Mouse (Mus musculus) heart, postnatal 36 days (tissue): ENCODE measurements around the gene Pak3. TPM values are rescaled to one million over a fixed set of nuclear protein-coding genes. Genes with fewer than 3 reads are reported as not detected.
"Not testable (repeated sequence)": the region's sequence is repeated elsewhere in the genome, so short reads cannot be mapped to it uniquely, and the experiment has no call there.

ENCODE experiments used
- DNase-seq, 2 experiments: peaks; one replicate each; pipeline ENCODE4 v3.0.0; 2021 to 2022
- intact Hi-C: fragments of 180-260 bp; cut with DNase I; formaldehyde crosslinking; loops from one replicate; pipeline ENCODE4 v1.15.1; 2025
- total RNA-seq, 2 experiments: library from RNA; stranded (reverse); gene quantifications; 2 replicates each; pipeline ENCODE4 v1.2.3; 2021

The Pak3 gene
- under 1 TPM; 0.33 to 0.79 TPM for total RNA-seq

DNA sequence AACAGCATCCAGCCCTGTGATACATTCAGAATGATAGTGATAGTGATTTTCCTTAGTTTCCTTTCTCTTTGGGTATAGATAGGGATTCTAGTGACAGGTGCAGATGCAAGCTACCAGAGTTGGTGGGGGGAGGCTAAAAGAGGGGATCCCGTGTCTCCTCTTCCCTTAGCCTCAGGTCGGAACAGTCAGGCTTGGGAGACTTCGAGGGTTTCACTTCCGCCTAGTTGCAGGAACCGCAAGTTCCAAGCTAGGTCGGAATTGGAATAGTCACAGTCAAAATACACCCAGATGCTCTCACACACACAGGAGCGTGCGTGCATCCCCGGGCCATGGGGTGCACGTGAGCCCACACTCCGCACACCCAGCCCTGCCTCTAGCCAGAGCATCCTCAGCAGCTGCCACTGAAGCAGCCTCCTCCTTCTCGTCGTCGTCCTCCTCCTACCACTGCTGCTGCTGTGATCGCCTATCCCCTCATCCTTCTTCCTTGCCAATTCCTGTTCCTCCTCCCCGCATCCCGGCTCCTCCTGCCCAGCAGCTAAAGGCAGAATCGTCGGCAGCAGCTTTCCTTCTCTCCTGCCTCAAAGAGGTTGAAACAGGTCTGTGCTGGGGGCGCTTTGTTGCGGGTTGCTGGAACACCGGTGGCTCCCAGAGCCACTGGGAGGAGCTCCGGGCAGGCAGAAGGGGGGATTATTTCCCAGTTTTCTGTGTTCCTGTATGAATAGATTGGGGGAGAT lies at the start of gene Pak3:
Gene Pak3 (plus strand): TSS at position 424 of the 734 bp plus-strand sequence.
- intact Hi-C loops: no loop called here
- DNase-seq: no peak

- intact Hi-C loops: no loop called here
- peak; percentile 99 to 100 for DNase-seq
Measured at GRCm38 (mm10) chrX:143482866-143483265, 35.5 kb upstream of the Pak3 start.

DNA sequence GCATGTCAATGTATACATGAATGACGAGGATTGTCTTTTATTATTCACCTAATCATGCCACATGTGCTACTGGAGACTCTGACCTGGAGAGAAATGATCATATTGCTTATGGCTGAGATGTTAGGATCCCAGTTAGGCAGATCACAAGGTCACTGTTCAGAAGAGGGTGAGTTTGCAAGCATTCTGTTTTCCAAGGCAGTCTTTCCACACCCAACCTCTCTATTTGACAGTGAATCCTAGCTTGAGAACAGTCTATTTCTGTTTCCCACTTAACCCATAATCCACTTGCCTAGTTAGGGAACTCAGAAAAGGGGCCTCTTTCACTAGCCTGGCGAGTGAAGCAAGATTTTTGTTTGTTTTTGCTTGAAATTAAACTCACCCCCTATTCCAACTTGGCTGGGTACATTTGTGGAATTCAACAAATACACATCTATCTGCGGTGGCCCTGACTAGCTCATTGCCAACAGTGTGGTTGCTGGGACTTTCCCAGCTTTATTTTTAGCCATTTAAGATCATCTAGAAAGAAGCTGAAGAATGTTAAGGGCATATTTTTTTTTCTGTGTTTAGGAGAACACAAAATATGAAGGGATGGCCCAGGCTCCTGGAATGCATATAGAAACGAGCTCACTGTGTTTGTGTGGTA lies 17.2 kb upstream of the Pak3 start:
- no peak for DNase-seq
- intact Hi-C loops: no loop called here

DNA sequence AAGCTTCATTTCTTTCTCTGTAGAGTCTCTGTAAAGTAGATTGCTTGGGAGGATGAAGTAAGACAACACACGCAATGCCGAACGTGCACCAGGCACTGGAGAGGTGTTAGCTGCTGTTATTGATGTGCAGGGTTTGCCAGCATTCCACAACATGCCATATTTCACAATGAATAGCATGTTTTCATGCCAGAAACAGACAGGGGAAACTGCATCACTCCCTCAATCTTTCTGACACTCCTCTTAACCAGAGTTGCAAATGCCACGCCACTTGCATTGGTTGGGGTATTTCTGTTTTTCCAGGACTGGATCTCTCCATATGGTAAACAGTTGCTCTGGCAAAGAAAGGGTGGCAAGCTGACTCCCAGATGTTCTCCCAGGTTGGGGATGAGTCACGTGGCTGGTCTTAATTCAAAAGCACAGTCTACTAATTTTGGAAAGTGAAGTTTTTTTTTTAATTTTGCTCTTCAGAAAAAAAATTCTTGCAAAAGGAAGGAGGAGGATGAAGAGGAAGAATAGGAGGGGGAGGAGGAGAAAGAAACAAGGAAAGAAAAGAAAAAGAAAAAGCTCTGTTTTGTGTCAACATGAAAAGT lies 16.5 kb upstream of the Pak3 start:
- intact Hi-C loops: no loop called here
- no peak for DNase-seq

- intact Hi-C loops: no loop called here
- DNase-seq: no peak
Measured at GRCm38 (mm10) chrX:143518917-143519316, 526 bp downstream of the Pak3 start.

GRCm38 (mm10) chrX:143519454-143519853 lies 1.1 kb downstream of the Pak3 start:
- intact Hi-C loops, DNase-seq: not testable (repeated sequence)

DNA sequence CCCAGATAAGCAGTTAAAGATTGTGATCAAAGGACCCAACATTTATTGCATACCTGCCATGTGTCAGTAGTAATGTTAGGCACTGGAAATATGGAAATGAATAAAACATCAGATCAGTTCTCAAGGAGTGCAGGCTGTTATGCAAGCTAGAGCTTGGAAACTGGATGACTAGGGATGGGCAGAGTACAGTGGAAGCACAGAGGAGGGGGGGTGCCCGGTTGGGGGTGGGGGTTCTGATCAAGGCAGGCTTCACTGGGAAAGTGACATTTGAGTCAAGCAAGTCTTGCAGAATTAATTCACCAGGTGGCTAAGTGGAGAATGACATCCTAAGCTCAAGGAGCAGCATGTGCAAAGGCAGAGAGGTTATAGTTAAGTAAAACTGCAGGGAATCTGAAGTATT lies 1.8 kb downstream of the Pak3 start:
- DNase-seq: no peak
- intact Hi-C loops: no loop called here

DNA sequence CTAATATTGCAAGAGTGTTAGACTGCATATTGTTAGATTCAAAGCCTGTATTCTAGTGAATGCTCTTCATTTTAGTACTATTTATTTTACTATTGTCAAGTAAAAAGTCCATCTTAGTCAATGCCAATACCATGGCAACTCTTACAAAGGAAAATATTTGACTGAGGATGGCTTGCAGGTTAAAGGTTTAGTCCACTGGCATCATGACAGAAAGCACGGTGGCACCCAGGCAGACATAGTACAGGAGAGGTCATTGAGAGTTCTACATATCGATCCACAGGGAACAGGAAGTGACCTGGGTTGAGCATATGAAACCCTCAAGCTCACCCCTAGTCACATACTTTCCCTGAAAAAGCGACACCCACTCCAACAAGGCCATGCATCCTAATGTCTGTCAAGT lies 13.9 kb downstream of the Pak3 start:
- no peak for DNase-seq
- intact Hi-C loops: no loop called here

DNA sequence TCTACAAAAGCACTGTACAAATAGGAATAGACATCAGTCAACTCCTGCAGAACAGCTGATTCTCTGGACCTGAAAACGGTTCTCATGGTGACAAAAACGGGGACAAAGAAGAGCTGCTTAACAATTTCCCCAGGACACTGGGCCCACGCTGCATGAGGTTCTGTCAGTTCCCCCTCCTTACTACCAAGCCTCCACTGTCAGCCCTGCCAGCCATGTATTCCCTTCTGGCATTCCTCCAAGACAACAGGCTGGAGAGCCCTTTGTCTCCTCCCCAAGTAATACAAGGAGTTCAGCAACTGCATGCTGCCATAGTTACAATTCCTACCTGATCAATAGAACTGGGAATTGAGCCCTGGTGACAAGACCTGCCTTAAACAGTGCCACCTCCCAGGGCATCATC lies 15.2 kb downstream of the Pak3 start:
- intact Hi-C loops: no loop called here
- DNase-seq: no peak

DNA sequence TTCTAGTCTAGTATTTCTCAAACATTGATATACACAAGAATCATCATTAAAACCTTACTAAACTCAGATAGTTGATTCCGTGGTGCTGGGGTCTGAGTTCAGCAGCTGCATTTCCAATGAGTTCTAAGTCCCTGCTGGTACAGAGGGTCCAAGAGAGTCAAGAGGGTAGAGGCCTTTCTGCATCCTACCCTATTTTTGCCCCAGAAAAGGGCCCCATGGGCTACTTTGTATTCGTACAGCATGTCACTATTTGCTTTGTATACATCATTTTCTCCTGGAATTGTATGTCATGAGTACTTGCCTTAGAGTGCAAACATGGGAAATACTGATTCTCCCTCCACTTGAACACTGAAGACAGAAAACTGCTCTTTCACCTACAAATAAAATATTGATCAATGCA lies 24.4 kb downstream of the Pak3 start:
- DNase-seq: no peak
- intact Hi-C loops: no loop called here

GRCm38 (mm10) chrX:143543186-143543793 lies 24.9 kb downstream of the Pak3 start:
- intact Hi-C loops: no loop called here
- no peak for DNase-seq

GRCm38 (mm10) chrX:143573691-143574090 lies 55.3 kb downstream of the Pak3 start:
- intact Hi-C loops: no loop called here
- no peak for DNase-seq

DNA sequence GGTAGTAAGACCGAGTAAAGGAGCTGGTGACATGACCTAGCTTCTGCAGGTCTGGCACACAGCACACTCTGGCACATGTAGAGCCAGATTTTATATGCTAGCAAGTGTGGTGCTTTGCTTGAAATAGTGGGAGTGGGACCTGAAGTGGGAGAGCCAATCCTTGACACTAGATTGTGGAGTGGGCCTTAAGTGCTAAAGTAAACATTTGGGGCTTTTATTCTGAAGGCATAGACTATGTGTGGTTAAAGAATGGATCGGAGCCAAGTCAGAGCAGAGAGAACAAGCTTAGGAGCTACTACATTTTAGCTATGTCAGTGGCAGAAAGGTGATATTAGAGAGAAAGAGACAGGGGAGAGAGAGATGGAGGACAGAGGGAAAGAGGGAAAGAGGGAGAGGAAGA lies 61.5 kb downstream of the Pak3 start:
- intact Hi-C loops: no loop called here
- DNase-seq: no peak

GRCm38 (mm10) chrX:143580458-143580959 lies 62.1 kb downstream of the Pak3 start:
- DNase-seq: no peak
- intact Hi-C loops: no loop called here

- DNase-seq: no peak
- intact Hi-C loops: no loop called here
Measured at GRCm38 (mm10) chrX:143606877-143607449, 88.6 kb downstream of the Pak3 start.

GRCm38 (mm10) chrX:143618734-143619133 lies 100.3 kb downstream of the Pak3 start:
- DNase-seq: no peak
- intact Hi-C loops: no loop called here

GRCm38 (mm10) chrX:143627767-143628166 lies 109.4 kb downstream of the Pak3 start:
- intact Hi-C loops: no loop called here

GRCm38 (mm10) chrX:143643936-143644335 lies 125.5 kb downstream of the Pak3 start:
- no peak for DNase-seq
- intact Hi-C loops: no loop called here

More at GRCm38 (mm10) chrX:143627767-143628166, 109.4 kb downstream of the Pak3 start:
- no peak for DNase-seq

DNA sequence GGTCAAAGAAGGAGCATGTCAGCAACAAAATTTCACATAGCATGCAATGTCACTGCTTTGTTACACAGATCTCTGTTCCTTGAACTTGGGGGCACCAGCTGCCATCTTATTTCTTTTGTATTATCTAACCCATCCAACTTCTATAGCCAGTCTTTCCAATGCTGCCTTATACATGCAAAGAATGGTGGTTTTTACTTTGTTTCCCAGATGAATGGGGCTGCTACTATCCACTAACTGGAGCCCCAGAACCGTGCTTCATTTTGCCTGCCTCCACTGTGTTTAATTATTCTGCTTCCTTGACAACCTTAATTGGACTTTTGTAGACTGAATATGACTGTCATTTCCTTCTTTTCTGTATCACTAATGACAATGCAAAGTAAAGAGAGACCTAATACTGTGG lies 126.4 kb downstream of the Pak3 start:
- intact Hi-C loops: no loop called here

DNA sequence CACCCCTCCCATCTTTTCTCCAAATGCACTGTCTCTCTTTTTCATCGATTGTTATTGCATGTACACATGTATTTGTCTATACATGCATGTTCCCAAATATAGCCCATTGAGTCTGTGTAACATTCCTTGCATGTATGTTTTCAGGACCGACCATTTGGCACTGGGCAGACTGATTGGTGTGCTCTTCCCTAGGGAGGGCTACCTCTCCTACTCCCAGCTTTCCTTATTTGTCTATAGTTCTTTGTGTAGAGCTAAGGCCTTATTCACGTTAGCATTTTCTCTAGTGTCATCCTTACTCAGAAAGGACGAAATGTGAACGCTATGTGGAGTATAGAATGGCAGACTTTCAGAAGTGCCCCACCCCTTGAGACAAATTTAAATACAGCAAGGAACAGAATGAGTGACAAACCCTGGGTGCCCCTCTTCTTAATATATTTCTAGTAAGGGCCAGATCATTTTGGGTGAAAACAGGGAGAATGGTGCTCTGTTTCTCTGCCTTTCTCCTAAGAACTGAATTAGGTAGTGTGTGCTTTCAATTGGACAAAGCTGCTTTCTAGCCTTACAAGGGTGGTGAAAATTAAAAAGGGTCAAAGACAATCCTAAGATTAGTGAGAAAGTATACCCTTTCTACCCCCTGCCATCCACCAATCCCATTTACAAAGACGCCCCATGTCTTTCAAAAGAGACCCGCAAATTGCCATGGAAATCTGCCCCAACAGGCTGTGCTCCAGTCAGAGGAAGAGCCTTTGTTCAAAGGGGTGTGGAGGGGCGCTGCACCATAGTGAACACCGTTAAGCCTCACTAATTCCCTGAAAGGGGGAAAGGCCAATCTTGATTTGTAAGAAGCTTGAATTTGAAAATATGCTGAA lies 136.2 kb downstream of the Pak3 start:
- intact Hi-C loops: no loop called here
- DNase-seq: no peak

More for the DNA sequence above, 126.4 kb downstream of the Pak3 start:
- DNase-seq: no peak
